Mouse (Mus musculus) kidney, embryonic 16.5 days (tissue): ENCODE results near the gene Wdfy4. TPM values are rescaled to one million over a fixed set of nuclear protein-coding genes. Genes with fewer than 3 reads are reported as not detected.

ENCODE experiments used
- ATAC-seq: fragments of 200-750 bp; cut with Nextera tagmentation; 2 replicates; pipeline ENCODE4 v1.8.0; 2017; ENCODE audit warnings: moderate TSS enrichment; ENCODE audit not compliant: low FRiP score, low TSS enrichment
- H3K27ac ChIP-seq: fragments of 300-500 bp; sonication (generic); 2 replicates; pipeline ENCODE4 v1.5.1; 2014; ENCODE audit warnings: low read length
- H3K27me3 ChIP-seq: fragments of 300-500 bp; sonication (generic); 2 replicates; pipeline ENCODE4 v1.6.1; 2014; ENCODE audit warnings: low read length, control low read depth, mixed read lengths; ENCODE audit not compliant: insufficient read depth
- H3K36me3 ChIP-seq: fragments of 300-500 bp; sonication (generic); 2 replicates; pipeline ENCODE4 v1.6.1; 2014; ENCODE audit warnings: low read length, control low read depth, mixed read lengths; ENCODE audit not compliant: insufficient read depth
- H3K4me1 ChIP-seq: fragments of 300-500 bp; sonication (generic); 2 replicates; pipeline ENCODE4 v1.6.1; 2014; ENCODE audit warnings: low read length, control low read depth, mixed read lengths; ENCODE audit not compliant: insufficient read depth
- H3K4me2 ChIP-seq: fragments of 300-500 bp; sonication (generic); replicated peaks from 2 replicates; pipeline ENCODE4 v1.6.1; 2014; ENCODE audit warnings: low read depth, low read length
- H3K4me3 ChIP-seq: fragments of 300-500 bp; sonication (generic); 2 replicates; pipeline ENCODE4 v1.5.1; 2014; ENCODE audit warnings: mild to moderate bottlenecking, low read length
- H3K9ac ChIP-seq: fragments of 300-500 bp; sonication (generic); replicated peaks from 2 replicates; pipeline ENCODE4 v1.6.1; 2014; ENCODE audit warnings: low read length
- H3K9me3 ChIP-seq: fragments of 300-500 bp; sonication (generic); 2 replicates; pipeline ENCODE4 v1.6.1; 2016; ENCODE audit warnings: low read length, control low read depth
- WGBS: fragments of 180-500 bp; shearing (Covaris S2); extraction: QIAGEN DNeasy Blood & Tissue Kit; methylation state at CpG from one replicate; pipeline ENCODE4 v1.1.7; 2014; 5-methylcytosine and 5-hydroxymethylcytosine counted together
- polyA plus RNA-seq: library from polyadenylated mRNA; unstranded; fragments of >200 nt; fragmentation: Nextera tagmentation; extraction: Ambion mirVana; gene quantifications from 2 replicates; pipeline ENCODE4 v1.2.1, GENCODE M21; 2015

Gene Wdfy4
- polyA plus RNA-seq, 1 experiment from 2014 or later, result 0.21 TPM

DNA sequence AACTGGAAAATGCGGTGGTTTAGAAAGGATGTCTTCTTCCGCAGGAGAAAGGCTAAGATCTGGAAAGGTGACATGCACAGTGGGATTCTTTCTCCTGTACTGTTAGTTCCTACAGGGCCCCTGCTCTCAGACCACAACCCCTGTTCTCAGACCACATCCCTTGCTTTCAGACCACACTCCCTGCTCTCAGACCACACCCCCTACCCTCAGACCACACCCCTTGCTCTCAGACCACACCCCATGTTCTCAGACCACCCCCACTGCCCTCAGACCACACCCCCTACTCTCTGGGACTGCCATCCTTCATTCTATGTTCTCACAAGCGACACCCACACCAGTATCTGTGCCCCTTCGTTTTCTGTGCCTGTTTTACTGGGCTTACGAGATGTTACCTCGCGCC lies 86.2 kb downstream of the Wdfy4 start:
- Histone ChIP-seq H3K4me1 (no peaks in the 10 kb centered on the region), H3K27ac (no peak overlapping the region), H3K9me3 (no peaks in the 10 kb centered on the region), H3K36me3 (no peaks in the 10 kb centered on the region), H3K4me3 (no peak overlapping the region), H3K4me2 (no peak overlapping the region), H3K9ac (no peak overlapping the region), H3K27me3 (no peaks in the 10 kb centered on the region)
- ATAC-seq, result no peak
- 65% methylated on average over 7 of the region's 7 CpGs for WGBS

DNA sequence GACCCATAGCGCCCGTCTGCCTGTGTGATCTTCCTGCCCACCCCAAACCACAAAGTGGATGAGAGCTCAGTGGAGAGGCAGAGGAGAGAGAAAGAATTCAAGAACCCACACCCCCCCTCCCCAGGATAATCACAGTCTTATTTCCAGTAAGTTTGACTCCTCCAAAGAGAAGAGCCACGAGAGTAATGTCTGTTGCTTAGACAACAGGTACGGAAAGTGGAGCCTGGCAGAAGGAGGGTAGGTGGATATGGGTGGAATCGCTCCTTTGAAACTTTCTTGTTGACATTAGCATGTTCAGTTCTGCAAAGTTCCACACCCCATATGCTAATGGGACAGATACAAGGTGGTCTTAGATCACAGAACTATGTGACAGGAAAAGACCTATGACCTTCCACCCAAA lies 88.8 kb downstream of the Wdfy4 start:
- no peaks in the 10 kb centered on the region for H3K36me3 ChIP-seq
- WGBS, result 78% methylated on average over 5 of the region's 5 CpGs
- no peaks in the 10 kb centered on the region for H3K9me3 ChIP-seq
- no peaks in the 10 kb centered on the region for H3K4me1 ChIP-seq
- H3K27me3 ChIP-seq, result no peaks in the 10 kb centered on the region
- H3K27ac ChIP-seq, result no peak overlapping the region
- H3K4me3 ChIP-seq, result no peak overlapping the region
- H3K9ac ChIP-seq, result no peak overlapping the region
- H3K4me2 ChIP-seq, result no peak overlapping the region
- ATAC-seq, result no peak

DNA sequence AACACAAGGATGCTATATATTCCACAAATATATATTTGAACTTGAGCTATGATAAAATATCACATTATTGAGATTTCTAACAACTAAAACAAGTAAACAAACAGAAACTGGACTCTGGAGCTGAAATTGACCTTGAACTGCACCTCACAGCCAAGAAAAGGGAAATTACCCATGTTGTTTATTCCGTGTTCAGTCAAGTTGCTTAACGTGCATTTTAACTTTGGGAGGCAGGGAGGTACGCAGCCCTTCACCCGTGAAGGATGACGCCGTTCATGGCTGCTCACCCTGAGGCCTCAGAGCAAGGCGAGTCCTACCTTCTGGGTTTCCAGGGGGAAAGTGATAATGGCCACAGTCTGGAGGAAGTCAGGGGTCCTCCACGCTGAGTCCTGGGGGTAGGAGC lies 102.0 kb downstream of the Wdfy4 start:
- no peak overlapping the region for H3K4me3 ChIP-seq
- ATAC-seq, result no peak
- no peak overlapping the region for H3K9ac ChIP-seq
- no peak overlapping the region for H3K4me2 ChIP-seq
- no peaks in the 10 kb centered on the region for H3K9me3 ChIP-seq
- 58% methylated on average over 8 of the region's 8 CpGs for WGBS
- no peaks in the 10 kb centered on the region for H3K36me3 ChIP-seq
- H3K27me3 ChIP-seq, result no peaks in the 10 kb centered on the region
- H3K27ac ChIP-seq, result no peak overlapping the region
- no peaks in the 10 kb centered on the region; the same call in 1 of the 2 replicates for H3K4me1 ChIP-seq

DNA sequence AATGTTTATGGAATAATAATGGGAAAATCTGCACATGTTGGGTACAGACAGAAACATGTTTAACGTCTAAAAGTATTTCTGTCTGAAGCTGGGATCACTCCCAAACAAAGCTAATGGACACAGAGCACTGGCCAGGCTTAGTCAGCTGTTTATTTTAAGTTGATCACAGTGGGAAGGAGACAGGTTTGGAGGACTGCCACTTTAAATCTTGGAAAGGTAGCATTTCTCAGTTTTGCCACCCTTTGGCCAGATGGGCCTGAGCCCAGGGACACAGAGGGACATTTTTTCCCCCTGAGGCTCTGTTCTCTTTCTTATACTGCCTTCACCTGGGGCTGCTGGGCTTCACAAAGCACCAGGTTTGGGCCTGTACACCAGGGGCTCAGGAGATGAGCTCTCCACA lies 103.0 kb downstream of the Wdfy4 start:
- H3K9ac ChIP-seq, result no peak overlapping the region
- ATAC-seq, result no peak
- H3K4me2 ChIP-seq, result no peak overlapping the region
- H3K4me3 ChIP-seq, result no peak overlapping the region
- H3K36me3 ChIP-seq, result no peaks in the 10 kb centered on the region
- no peak overlapping the region for H3K27ac ChIP-seq
- WGBS, result 68% methylated on average over 1 of the region's 1 CpGs
- H3K9me3 ChIP-seq, result no peaks in the 10 kb centered on the region
- H3K4me1 ChIP-seq, result no peaks in the 10 kb centered on the region; the same call in 1 of the 2 replicates
- H3K27me3 ChIP-seq, result no peaks in the 10 kb centered on the region

DNA sequence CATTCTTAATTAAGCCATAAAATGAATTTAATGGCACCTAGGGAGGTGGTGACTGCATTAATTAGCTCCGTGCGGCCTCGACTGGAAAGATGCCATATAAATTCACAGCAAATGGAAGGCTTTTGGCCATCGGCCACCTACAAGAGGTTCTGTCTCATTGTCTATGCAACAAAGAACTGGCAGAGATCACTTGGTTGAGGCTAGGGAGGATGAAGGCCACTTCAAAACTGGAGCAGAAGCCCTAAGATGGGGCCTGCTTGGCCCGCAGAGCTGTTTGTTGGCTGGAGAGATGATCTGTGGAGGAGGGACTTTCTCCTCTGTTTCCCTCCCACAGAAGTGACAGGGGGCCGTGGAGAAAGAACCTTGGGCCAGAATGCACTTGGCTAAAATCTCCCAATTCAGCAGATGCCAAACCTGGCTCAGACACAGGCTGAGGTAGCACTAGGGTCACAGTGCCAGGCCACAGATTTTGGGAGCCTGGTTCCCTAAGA lies 103.9 kb downstream of the Wdfy4 start:
- WGBS, result 71% methylated on average over 6 of the region's 6 CpGs
- H3K4me1 ChIP-seq, result no peaks in the 10 kb centered on the region; the same call in 1 of the 2 replicates
- no peak overlapping the region for H3K27ac ChIP-seq
- H3K4me2 ChIP-seq, result no peak overlapping the region
- no peak overlapping the region for H3K9ac ChIP-seq
- no peaks in the 10 kb centered on the region for H3K36me3 ChIP-seq
- H3K4me3 ChIP-seq, result no peak overlapping the region
- ATAC-seq, result no peak
- H3K9me3 ChIP-seq, result no peaks in the 10 kb centered on the region
- H3K27me3 ChIP-seq, result no peaks in the 10 kb centered on the region

DNA sequence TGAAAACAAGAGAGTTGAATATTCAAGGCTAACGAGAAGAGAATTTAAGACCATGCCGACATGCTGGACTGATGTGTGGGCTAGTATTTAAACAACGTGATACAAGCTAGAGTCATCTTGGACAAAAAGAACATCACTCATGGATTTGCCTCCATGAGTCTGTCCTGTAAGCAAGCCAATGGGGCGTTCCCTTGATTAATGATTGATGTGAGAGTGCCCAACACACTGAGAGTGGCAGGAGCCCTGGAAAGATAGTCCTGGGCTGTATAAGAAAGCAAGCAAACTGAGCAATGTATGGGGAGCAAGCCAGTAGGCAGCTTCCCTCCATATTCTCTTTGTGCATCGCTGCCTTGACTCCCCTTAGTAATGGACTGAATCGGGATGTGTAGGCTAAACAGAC lies 106.7 kb downstream of the Wdfy4 start:
- Histone ChIP-seq H3K9ac (no peak overlapping the region), H3K4me2 (no peak overlapping the region), H3K36me3 (no peaks in the 10 kb centered on the region), H3K4me3 (no peak overlapping the region), H3K27me3 (no peaks in the 10 kb centered on the region; the same call in 1 of the 2 replicates), H3K9me3 (no peaks in the 10 kb centered on the region), H3K4me1 (no peaks in the 10 kb centered on the region; the same call in 1 of the 2 replicates), H3K27ac (no peak overlapping the region)
- no peak for ATAC-seq
- 84% methylated on average over 6 of the region's 6 CpGs for WGBS

DNA sequence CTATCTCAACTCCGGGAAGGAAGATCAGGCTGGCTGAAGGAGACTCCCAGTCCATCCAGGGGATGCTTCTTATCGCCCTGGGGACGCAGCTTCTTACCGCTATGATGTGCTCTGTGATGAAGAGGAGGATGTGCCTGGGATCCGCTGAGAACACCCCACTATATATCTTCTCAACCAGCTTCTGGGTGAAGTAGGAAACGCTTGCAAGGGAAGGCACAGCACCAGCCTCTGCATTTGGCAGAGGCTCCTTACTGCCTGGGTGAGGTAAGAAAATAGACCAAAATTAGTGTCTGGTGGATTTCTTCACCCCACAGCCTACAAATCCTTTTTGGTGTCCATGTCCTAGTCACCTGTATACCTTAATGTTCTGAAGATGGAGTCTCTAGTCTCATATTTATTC lies 107.2 kb downstream of the Wdfy4 start:
- H3K9ac ChIP-seq, result no peak overlapping the region
- 84% methylated on average over 6 of the region's 6 CpGs for WGBS
- no peak overlapping the region for H3K27ac ChIP-seq
- no peak overlapping the region for H3K4me2 ChIP-seq
- H3K9me3 ChIP-seq, result no peaks in the 10 kb centered on the region
- ATAC-seq, result no peak
- no peaks in the 10 kb centered on the region for H3K36me3 ChIP-seq
- no peaks in the 10 kb centered on the region; the same call in 1 of the 2 replicates for H3K27me3 ChIP-seq
- no peak overlapping the region for H3K4me3 ChIP-seq
- H3K4me1 ChIP-seq, result no peaks in the 10 kb centered on the region; the same call in 1 of the 2 replicates

DNA sequence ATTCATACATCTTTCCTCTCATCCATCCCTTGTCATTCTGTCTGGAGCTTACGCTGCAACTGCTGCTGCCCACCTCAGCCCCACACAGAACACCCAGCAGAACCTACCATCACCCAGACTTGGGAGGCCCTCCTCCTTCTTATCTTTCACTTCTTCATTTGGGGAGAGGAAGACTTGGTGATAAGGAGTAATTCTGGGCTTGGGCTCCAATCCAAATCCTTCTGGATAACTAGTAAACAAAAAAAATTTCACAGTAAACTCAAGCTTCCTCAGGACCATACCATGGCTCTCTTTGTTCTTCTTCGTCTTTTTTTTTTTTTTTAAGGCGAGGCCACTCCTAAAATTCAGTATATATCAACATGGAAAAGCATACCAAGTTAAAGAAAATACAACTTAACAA lies 112.0 kb downstream of the Wdfy4 start:
- Histone ChIP-seq H3K4me3 (no peak overlapping the region), H3K27ac (no peak overlapping the region), H3K4me2 (no peak overlapping the region), H3K9ac (no peak overlapping the region), H3K4me1 (no peaks in the 10 kb centered on the region), H3K9me3 (no peaks in the 10 kb centered on the region), H3K36me3 (no peaks in the 10 kb centered on the region), H3K27me3 (no peaks in the 10 kb centered on the region; the same call in 1 of the 2 replicates)
- no peak for ATAC-seq
- 88% methylated on average over 3 of the region's 3 CpGs for WGBS

DNA sequence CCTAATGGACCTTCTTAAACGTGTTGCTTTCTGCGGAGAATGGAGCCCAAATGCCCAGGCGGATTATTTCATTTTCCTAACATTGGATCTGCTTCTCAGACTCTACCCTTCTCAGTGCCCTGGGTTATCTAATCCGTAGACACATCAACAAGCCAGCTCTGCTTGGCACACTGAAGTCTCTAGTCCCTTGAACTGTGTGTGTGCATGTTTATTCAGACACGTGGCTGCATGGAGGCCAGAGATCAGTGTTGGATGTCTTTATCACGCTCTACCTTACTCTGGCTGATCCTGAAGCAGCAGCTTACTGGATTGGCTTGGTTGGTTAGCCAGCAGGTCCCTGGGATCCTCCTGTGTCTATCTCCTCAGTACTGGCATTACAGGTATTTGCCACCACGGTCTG lies 113.0 kb downstream of the Wdfy4 start:
- H3K27ac ChIP-seq, result no peak overlapping the region
- no peaks in the 10 kb centered on the region for H3K4me1 ChIP-seq
- H3K4me3 ChIP-seq, result no peak overlapping the region
- no peak overlapping the region for H3K4me2 ChIP-seq
- H3K9ac ChIP-seq, result no peak overlapping the region
- no peaks in the 10 kb centered on the region for H3K9me3 ChIP-seq
- 86% methylated on average over 7 of the region's 7 CpGs for WGBS
- H3K36me3 ChIP-seq, result no peaks in the 10 kb centered on the region
- H3K27me3 ChIP-seq, result no peaks in the 10 kb centered on the region; the same call in 1 of the 2 replicates
- no peak for ATAC-seq

DNA sequence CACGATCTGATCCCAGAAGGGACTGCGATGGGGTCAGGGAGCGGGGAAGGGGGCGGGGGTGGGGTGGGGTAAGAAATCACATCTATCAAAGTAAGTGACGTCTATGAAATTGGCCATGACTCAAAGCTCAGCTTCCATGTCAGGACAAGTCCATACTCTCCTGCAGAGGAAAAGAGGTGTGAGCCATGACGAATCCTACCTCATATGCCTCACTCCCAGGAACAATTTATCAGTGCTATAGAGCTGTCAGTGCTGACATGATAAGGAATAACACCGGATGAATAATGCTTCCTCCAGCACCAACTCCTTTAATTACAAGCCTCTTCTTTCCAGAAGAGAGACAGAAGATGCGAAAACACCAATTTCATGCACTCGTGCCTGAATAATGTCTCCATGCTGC lies 117.6 kb downstream of the Wdfy4 start:
- ATAC-seq, result no peak
- Histone ChIP-seq H3K27ac (no peak overlapping the region), H3K9ac (no peak overlapping the region), H3K4me3 (no peak overlapping the region), H3K4me2 (no peak overlapping the region), H3K27me3 (no peaks in the 10 kb centered on the region), H3K4me1 (no peaks in the 10 kb centered on the region), H3K36me3 (no peaks in the 10 kb centered on the region), H3K9me3 (no peaks in the 10 kb centered on the region)
- 63% methylated on average over 9 of the region's 9 CpGs for WGBS
